Mouse (Mus musculus): ENCODE results near the gene Pde7b. TPM values are rescaled to one million over a fixed set of nuclear protein-coding genes. Genes with fewer than 3 reads are reported as not detected.

Gene Pde7b
- polyA plus RNA-seq (2017; shearing (Covaris generic)), result 1 to 10 TPM in 1 of 3 experiments, under 1 TPM in 2; 0.16 to 1.7 (median 0.34) TPM

DNA sequence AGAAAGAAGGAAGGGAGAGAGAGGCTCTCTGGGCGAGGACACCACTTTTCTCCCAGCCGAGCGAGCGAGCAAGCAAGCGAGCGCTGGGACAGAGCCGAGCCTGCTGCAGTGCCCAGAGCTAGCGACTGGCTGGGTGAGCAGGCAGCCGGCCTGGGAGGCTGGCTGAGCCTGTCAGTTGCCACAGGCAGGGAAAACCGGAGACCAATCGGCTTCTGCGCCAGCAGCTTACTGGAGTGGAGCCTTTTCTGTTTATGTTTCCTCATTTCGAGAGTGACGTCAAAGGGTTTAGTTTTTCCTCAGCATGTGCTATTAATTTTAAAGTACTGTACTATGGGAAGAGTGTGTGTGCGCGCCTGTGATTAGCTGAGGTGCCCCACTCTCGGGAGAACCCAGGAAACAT is at the start of gene Pde7b:
Gene Pde7b, minus strand, starts transcription at position 173 of the 400 bp plus-strand sequence.
- ATAC-seq, result peak; percentile 60

DNA sequence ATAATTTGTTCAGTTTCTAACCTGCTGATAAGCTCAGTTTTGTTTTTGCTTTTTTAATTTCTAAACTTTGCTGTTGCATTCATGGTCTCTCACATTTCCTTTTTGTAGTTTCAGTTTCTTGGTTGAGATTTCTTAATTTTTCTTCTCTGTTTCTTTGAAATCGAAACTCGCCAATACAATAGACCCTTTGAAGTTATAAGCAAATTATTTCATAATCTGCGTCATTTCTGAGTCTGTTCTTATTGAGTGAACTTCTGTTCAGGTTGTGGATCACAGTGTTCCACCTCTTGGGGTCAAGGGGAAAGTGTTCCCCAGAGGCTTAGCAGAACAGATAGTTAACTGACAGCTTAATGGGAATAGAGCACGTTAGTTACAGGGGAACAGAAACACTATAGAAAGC is 47.2 kb upstream of the Pde7b start:
- peak; percentile 70 for ATAC-seq

DNA sequence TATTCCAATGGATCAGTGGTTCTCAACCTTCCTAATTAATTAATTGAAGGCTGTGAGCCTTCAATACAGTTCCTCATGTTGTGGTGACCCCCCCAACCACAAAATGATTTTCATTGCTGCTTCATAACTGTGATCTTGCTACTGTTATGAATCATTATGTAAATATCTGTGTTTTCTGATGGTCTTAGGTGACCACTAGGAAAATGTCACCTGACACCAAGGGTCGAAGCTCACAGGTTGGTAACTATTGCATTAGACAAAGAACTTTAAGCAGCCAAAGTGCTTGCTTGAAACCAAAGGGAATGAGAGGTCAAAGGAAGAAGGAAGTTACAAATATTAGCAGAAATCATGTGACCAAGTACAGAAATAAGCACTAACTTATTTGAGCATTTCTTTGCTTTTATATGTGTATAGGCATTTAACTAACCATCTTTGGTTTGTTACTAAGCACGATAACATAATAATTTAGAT is 45.6 kb upstream of the Pde7b start:
- ATAC-seq, result no peak

DNA sequence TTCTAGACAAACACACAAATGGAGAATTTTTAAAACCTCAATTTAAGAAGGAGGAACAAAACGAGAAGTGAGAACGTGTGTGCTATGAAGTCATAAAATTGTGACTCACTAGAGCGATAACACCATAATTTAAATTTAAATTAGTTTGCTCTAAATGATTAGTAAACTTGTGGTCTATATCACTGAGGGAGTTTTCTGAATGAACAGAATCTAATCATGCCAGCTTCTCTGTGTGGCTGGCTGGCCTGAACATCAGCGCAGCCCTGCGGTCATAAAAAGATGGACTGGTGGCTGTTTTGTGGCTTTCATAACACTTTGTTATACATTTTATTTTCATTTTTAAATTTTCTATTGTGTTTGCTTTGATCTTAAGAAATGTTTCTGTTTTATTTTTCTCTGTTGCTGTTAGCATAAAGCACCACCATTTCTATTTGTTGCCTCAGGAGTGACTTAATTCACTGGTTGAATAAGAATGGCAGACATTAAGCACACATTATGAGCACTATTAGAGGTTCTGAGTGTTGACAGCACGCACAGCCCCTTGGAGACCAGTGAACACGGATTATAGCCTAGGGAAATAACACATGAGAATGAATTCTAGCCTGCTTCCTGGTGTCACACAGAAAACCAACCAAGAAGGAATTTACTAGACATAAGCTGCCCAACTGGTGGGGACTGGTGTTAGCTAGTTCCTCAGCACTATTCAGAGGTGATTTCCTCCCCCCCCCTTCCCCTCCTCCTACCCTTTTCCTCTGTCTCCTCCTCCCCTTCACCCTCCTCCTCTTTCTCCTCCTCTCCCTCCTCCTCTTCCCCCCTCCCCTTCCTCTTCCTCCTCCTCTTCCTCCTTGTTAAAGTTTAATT is 44.9 kb upstream of the Pde7b start:
- ATAC-seq, result no peak

DNA sequence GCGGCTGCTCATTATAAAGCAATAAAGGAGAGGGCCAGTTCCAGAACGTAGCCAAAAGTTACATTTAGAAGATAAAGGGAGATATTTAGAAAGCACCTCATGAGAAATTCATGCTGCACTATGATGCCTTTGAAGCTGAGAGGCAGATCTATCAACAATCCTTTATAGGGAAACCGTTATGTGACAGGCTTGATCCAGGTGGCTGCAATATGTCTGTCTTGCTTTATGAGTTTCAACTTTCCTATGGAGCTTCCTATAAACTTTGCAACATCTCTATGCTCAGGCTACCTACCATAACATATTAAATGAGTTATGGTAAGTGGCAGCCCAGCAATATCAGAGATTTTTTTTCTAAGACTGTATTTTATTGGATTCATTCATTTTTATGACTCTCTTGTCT is 39.5 kb upstream of the Pde7b start:
- no peak for ATAC-seq

DNA sequence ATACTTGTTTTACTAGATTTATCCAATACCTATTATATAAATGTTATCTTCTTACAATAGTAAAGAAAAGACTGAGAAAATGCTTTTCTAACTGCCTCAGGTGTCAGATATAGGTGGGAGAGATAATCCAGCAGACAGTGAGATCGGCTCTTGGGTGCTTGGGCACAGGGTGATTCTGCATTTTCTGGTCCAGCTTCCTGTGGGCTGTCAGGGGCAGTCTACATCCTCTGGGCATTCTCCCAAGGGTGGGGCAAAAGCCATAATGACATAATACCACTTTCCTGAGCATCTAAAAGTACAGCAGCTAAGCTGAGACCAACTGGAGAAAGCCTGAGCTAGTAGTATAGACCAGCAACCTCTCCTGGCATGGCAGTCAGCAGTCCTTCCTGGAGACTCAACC is 34.1 kb upstream of the Pde7b start:
- no peak for ATAC-seq

DNA sequence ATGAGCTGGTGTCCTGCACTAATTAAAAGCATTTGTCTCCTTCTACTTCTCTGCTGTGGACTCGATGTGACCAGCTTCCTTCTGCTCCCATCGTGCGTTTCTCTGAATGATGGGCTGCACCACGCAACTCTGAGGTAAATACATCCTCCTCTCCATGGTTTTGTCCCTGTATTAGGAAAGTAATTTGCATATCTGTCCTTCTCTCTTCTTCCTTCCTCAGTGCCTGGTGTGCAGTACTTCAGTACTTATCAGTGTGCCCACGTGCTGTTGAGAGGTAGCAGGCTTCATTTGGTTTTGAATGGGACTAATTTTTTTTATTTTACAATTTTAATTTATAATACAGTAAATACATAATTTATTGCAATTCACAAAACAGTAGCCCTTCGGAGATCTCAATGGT is 33.4 kb upstream of the Pde7b start:
- no peak for ATAC-seq

DNA sequence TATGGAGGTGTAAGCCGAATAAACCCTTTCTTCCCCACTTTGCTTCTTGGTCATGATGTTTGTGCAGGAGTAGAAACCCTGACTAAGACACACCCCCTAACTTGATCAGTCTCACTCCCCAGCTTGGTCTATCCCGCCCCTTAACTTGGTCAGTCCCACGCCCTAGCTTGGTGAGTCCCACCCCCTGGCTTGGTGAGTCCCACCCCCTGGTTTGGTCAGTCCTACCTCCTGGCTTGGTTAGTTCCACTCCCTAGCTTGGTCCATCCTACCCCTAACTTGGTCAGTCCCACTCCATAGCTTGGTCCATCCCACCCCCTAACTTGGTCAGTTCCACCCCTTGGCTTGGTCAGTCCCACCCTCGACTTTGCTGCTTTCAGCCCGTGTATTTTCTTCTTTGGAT is 31.3 kb upstream of the Pde7b start:
- ATAC-seq, result no peak

DNA sequence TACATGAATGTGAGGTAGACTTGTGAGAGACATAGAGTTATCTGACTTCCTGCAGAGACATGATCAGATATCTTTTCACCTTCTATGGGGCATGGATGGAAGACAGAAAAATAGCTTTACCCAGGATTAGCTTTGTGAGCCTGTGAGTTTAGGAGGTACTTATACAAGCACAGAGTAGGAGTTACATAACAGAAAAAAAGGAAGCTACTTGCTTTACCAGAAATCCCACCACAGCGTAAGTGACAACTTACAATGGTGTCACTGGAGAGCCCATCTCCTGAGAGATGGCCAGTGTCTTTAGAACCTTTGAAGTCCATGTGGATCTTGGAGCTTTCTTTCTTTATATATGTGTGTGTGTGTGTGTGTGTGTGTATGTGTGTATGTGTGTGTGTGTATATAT is 28.0 kb upstream of the Pde7b start:
- no peak for ATAC-seq

DNA sequence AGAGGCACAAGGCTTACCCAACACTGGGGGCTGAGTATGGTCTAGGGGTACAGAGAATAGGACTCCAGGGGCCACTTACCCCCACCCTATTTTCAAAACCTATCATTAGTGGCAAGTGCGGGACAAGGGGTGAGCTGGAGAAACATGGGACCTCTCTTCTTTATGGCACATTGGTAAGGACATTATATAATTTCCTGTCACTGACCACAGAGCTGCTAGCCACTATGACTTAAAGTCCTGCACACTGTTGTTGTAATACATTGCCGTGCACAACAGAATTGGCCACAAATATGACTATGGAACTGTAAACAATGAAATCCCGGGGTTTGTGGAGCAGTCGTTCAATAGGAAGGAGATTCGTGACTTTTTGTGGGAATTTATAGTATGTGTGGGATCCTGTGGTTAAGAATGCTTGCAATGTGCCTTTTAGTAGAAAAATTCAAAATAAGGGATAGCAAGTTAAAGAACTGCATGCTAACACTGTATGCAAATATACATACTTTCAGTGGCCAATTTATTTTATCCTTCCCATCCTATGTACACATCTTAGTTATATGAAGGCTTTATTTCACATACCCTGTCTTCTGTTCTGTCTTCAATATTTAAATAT is 25.9 kb upstream of the Pde7b start:
- no peak for ATAC-seq

DNA sequence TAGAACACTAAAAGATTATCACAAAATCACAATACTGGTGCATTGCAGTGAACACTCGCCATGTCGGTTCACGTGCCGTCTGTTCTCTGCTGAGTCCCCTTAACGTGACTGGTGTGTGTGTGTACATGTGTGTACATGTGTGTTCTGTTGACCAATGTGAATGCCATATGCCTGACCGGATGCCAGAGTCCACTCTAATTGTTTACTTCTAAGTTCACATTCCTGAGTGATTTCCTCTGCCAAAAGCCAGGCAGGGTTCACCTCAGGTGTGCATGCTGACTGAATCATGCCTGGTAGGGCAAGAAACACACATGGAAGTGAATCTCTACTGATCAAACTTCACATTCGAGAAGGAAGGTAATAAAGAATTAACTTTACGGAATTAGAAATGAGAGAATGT is 24.1 kb upstream of the Pde7b start:
- ATAC-seq, result no peak

DNA sequence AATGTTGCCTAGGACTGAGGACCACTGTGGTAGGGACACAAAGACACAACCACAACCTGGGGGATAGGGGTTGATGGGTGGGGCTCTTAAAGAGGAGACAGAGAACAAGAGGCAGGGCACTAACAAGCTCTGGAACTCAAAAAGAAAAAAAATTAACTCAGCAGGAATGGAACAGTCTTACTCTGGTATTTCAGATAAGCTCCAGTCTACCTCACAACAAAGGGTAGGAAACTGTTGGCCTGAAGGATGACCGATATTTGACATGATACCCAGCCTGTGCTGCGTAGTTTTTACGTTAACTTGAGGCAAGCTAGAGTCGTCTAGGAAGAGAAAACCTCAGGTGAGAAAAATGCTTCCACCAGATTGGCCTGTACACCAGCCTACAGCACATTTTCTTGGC is 22.4 kb upstream of the Pde7b start:
- no peak for ATAC-seq

DNA sequence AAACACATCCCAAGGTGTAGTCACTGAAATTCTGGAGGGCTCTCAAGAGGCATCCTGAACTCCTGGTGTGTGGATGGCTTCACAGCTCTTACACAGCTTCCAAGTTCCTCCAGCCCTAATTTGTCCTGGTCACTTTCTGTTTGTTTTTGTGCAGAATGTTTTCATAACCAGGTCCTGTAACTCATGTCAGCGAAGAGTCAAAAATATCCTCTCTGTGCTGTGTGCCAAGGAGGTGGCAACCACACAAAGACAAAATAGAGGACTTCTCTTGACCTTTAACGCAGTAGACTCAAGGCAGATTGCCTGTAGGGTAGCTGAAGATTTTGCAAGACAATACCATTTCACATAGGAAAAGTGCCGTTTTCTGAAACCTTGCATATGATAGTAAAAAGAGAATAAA is 14.9 kb upstream of the Pde7b start:
- no peak for ATAC-seq

DNA sequence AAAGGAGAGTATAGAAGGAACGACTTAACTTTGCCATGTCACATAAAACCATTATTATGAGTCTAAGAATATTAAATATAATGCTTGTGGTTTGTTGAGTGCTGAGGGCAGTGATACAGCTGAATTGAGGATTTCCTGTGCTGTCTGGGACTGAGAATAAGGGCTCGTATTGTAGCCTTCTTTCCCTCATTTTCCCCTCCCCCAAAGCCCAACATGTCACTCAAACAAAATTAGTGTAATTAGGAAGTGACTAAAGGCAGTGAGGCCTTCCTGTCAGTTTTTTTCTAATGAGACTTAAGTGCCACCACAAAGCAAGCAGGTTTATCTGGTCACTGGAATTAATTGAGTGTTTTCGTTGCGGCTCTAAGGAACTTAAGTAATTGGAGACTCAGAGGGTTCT is 12.3 kb upstream of the Pde7b start:
- no peak for ATAC-seq

DNA sequence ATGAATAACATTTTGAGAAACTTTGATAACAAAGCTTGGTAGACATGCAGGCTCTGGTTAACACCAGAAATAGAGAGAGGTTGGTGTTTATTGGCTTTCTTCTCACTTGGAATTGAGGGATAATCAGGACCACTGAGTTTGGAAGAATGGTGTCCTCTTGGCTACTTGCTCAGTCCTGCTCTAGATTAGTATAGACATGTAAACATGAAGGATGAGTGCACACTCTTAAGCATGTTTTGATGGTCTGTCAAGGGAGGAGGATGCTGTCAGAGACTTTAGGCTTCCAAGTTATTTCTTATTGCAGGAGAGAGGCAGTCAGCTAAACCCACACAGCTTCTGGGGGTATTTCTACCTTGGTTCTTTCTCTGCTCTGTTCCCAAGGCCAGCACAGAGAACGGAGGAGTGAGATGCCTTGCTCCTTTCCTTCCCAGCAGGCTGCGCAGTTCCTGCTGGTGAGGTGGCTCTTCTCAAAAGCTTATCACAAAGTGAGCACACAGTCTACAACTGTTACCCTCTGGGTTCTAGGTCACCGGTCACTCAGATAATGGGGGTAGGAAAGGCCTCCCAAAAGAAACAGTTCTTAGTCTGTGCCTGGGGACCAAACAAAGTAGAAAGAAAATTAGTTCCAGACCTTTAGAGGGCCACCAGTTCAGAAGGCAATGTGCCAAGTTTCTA is 11.0 kb upstream of the Pde7b start:
- ATAC-seq, result no peak

DNA sequence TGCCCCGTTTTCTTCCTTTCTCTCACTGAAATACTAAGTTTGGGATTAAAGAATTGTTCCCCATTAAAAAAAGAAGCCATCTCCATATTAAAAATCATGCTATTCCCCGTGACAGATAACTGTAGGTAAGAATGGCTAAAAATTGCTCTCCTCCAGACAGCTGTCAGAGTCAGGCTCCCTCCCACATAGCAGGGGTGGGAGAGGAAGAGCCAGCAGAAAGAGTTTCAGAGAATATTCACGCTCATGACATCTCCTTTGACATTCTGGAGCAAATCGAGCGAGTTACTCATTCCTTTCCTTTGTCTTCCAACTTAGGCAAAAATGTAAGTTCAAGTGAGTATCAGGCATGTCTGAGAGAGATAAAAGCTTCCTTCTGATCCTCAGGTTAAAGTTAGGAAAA is 8.7 kb upstream of the Pde7b start:
- ATAC-seq, result no peak

DNA sequence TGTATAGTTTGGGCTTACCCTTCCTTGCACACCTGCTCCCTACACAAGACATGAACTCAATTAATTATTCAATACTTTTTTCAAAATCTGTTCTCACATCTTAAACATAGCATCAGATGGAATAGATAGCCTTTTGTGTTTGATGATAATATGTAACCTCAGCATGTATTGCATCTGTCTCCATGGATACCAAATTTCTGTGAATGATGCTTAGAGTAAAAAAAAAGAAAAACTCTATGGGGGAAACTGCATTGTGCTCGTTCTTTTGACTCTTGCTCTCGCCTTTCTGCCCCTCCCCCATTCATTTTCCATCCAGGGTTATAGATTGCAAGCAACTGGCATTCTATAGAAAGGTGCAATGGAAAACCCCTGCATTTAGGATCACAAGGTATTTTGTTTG is 7.3 kb upstream of the Pde7b start:
- ATAC-seq, result no peak

DNA sequence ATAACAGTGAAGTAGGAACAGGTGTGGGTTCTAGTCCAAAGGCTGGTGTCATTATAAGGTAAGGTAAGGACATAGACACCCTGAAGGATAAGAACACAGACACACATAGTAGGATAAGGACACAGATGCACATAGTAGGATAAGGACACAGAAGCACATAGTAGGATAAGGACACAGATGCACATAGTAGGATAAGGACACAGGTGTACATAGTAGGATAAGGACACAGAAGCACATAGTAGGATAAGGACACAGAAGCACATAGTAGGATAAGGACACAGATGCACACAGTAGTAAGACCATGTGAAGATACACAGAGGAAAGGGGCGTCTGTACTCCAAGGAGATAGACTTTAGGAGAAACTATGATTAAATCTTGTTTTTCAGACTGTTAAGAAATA is 5.2 kb upstream of the Pde7b start:
- ATAC-seq, result no peak

DNA sequence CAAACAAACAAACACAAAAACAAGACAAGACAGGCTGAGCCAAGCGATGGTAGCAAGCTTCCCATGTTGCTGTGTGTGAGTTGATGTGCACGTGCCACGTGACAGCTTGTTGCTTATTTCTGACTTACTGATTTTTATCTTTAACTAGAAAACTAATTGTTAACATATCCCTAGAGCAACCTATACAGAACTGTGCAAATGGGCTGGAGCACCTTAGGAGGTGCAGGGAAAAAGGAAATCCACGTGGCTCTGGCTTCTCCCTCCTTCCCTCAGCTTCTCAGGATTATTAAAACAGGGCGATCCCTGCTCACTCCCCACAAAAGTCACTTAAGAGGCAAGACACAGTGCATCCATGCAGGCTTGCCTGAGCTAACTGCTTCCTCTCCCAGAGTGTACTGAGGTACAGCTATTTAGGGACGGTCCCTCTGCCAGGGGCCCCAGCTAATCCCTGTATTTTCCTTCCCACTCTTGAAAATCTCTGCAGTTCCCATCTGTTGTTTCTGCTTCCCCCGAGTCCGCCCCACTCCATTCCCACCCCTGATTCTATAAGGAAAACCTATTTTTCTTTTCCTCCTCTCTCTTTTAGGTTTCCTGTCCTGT is 606 bp upstream of the Pde7b start:
- no peak for ATAC-seq

DNA sequence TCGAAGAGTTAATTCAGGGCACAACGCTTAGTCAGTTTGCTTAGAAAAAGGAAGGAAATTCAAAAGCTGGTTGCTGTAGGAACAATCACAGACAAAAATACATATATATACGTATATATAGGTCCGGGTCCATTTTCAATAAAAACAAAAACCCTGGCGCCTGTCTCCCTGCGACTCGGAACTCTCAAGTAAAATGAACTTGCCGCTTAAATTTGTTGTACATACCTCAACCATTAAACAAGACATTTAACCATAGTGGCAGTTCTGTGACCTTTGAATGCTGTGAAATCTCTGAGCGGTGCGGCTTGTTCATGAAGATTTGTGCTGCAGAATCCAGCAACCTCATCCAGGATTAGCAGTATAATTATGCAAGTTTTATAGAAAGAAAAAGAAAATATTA is 427 bp downstream of the Pde7b start:
- no peak for ATAC-seq

DNA sequence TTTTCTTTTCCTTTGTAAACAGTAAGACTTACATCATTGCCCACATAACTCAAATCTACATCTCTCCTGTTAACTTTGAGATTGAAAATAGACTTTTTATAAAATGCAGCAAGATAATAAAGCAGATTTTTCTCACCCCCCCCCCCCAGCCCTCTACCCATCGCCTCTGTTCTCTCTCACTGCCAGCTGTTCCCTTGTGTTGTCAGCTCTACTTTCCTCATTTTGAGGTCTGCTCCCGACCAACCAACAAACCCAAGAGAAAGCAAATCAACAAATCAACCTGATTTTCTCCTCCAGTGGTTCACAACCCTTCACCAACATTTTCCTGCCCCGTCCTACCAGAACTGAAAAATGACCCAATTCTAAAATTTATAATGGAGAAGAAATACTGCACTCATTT is 916 bp downstream of the Pde7b start:
- no peak for ATAC-seq

DNA sequence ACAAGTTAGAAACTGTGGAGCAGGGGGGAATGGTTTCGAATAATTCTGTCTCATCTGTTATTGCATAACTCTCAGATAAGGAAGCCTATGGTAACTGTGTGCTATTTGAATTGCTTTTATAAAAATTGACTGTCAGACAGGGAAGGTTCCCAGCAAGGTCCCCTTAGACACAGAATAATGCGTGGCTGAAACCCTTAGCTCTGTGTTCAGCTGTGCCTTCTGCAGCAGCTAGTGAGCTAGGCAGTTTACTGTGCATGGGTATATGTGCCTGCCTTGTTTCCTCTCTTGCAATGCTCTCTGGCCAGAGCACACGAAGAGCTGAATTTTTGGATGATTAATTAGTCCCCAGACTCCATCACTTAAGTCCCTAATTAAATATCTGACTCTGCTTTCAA is 1.4 kb downstream of the Pde7b start:
- no peak for ATAC-seq
